Mouse (Mus musculus): ENCODE data around the gene Npvf. TPM values are rescaled to one million over a fixed set of nuclear protein-coding genes. Genes with fewer than 3 reads are reported as not detected.
A peak's percentile ranks its signal among the peaks of the same experiment; 100 is the strongest.

Npvf gene
- total RNA-seq, 1 experiment, result not detected

GRCm38 (mm10) chr6:50680224-50681215 is 26.3 kb upstream of the Npvf start:
- H3K9ac ChIP-seq (ENCODE audit: insufficient read depth, low read depth, low read length, poor library complexity, severe bottlenecking), result no peak overlapping the region
- H3K4me1 ChIP-seq (ENCODE audit: control insufficient read depth in 2 of 2, insufficient read depth in 2 of 2, low read length in 2 of 2, poor library complexity in 1 of 2), result no peaks in the 10 kb centered on the region
- H3K36me3 ChIP-seq (ENCODE audit: control insufficient read depth, insufficient read depth, low read length, poor library complexity, severe bottlenecking), result no peaks in the 10 kb centered on the region
- no peak for DNase-seq (ENCODE audit: low read depth, low spot score)
- H3K27ac ChIP-seq (ENCODE audit: insufficient read depth, low read depth, low read length, poor library complexity, severe bottlenecking), result no peak overlapping the region
- in situ Hi-C loops (cut with MboI; ENCODE audit: low sequenced_read_pairs in 2 of 2, unreplicated experiment in 2 of 2), result loop anchor here in 1 of 2 experiments (25.0 kb wide), 2 partner anchors 257 to 457 kb away; no protein-coding TSS in a partner anchor
- no peak for TF ChIP-seq CHD2 (IDR thresholded peaks at IDR 0.05; ENCODE audit: low read depth, low read length)
- no peak for TF ChIP-seq HCFC1 (IDR thresholded peaks at IDR 0.05; ENCODE audit: borderline replicate concordance, insufficient read depth, low read length)
- TF ChIP-seq MAFK (IDR thresholded peaks at IDR 0.05; ENCODE audit: insufficient read depth, low read depth, low read length), result no peak
- no peak for TF ChIP-seq ZNF384 (IDR thresholded peaks at IDR 0.05; ENCODE audit: low read depth, low read length)
- no peak for TF ChIP-seq ZC3H11A (IDR thresholded peaks at IDR 0.05; ENCODE audit: borderline replicate concordance, low read depth, low read length)
- H3K4me3 ChIP-seq (ENCODE audit: insufficient read depth in 1 of 2, low read depth in 1 of 2, low read length in 2 of 2, poor library complexity in 1 of 2, severe bottlenecking in 1 of 2), result no peak overlapping the region
- H3K9me3 ChIP-seq (ENCODE audit: control insufficient read depth, insufficient read depth, low read depth, low read length), result no peaks in the 10 kb centered on the region

- no peak overlapping the region for H3K9ac ChIP-seq (ENCODE audit: insufficient read depth, low read depth, low read length, poor library complexity, severe bottlenecking)
- no peaks in the 10 kb centered on the region for H3K4me1 ChIP-seq (ENCODE audit: control insufficient read depth in 2 of 2, insufficient read depth in 2 of 2, low read length in 2 of 2, poor library complexity in 1 of 2)
- H3K36me3 ChIP-seq (ENCODE audit: control insufficient read depth, insufficient read depth, low read length, poor library complexity, severe bottlenecking), result no peaks in the 10 kb centered on the region
- no peak overlapping the region for H3K4me3 ChIP-seq (ENCODE audit: insufficient read depth in 1 of 2, low read depth in 1 of 2, low read length in 2 of 2, poor library complexity in 1 of 2, severe bottlenecking in 1 of 2)
- no peak overlapping the region for H3K27ac ChIP-seq (ENCODE audit: insufficient read depth, low read depth, low read length, poor library complexity, severe bottlenecking)
- TF ChIP-seq HCFC1 (IDR thresholded peaks at IDR 0.05; ENCODE audit: borderline replicate concordance, insufficient read depth, low read length) (no peak), ZNF384 (IDR thresholded peaks at IDR 0.05; ENCODE audit: low read depth, low read length) (no peak), MAFK (IDR thresholded peaks at IDR 0.05; ENCODE audit: insufficient read depth, low read depth, low read length) (no peak), ZC3H11A (IDR thresholded peaks at IDR 0.05; ENCODE audit: borderline replicate concordance, low read depth, low read length) (no peak), CHD2 (IDR thresholded peaks at IDR 0.05; ENCODE audit: low read depth, low read length) (no peak)
- DNase-seq (ENCODE audit: low read depth, low spot score), result no peak
- no peaks in the 10 kb centered on the region for H3K9me3 ChIP-seq (ENCODE audit: control insufficient read depth, insufficient read depth, low read depth, low read length)
- in situ Hi-C loops (cut with MboI; ENCODE audit: low sequenced_read_pairs in 2 of 2, unreplicated experiment in 2 of 2), result loop anchor here (5.0 to 25.0 kb wide), 5 partner anchors 133 to 485 kb away; no protein-coding TSS in a partner anchor
These were observed 25.2 kb upstream of the Npvf start for GRCm38 (mm10) chr6:50679486-50679828.

- Histone ChIP-seq H3K4me1 (ENCODE audit: control insufficient read depth in 2 of 2, insufficient read depth in 2 of 2, low read length in 2 of 2, poor library complexity in 1 of 2) (no peaks in the 10 kb centered on the region), H3K9me3 (ENCODE audit: control insufficient read depth, insufficient read depth, low read depth, low read length) (no peaks in the 10 kb centered on the region), H3K9ac (ENCODE audit: insufficient read depth, low read depth, low read length, poor library complexity, severe bottlenecking) (no peak overlapping the region), H3K36me3 (ENCODE audit: control insufficient read depth, insufficient read depth, low read length, poor library complexity, severe bottlenecking) (no peaks in the 10 kb centered on the region), H3K4me3 (ENCODE audit: insufficient read depth in 1 of 2, low read depth in 1 of 2, low read length in 2 of 2, poor library complexity in 1 of 2, severe bottlenecking in 1 of 2) (no peak overlapping the region), H3K27ac (ENCODE audit: insufficient read depth, low read depth, low read length, poor library complexity, severe bottlenecking) (no peak overlapping the region)
- TF ChIP-seq MAFK (IDR thresholded peaks at IDR 0.05; ENCODE audit: insufficient read depth, low read depth, low read length) (no peak), ZNF384 (IDR thresholded peaks at IDR 0.05; ENCODE audit: low read depth, low read length) (no peak), ZC3H11A (IDR thresholded peaks at IDR 0.05; ENCODE audit: borderline replicate concordance, low read depth, low read length) (peak; percentile 96; the same call in 1 of the 2 replicates)
- in situ Hi-C loops (cut with MboI; ENCODE audit: low sequenced_read_pairs in 2 of 2, unreplicated experiment in 2 of 2), result loop anchor here (5.0 to 25.0 kb wide), 5 partner anchors 133 to 486 kb away; no protein-coding TSS in a partner anchor
- peak; percentile 47 for DNase-seq (ENCODE audit: low read depth, low spot score)
These were observed 24.7 kb upstream of the Npvf start for GRCm38 (mm10) chr6:50678826-50679485.

GRCm38 (mm10) chr6:50671191-50671590 is 17.0 kb upstream of the Npvf start:
- in situ Hi-C loops (cut with MboI; ENCODE audit: low sequenced_read_pairs in 2 of 2, unreplicated experiment in 2 of 2), result loop anchor here in 1 of 2 experiments (10.0 kb wide), 2 partner anchors 264 to 494 kb away; no protein-coding TSS in a partner anchor
- TF ChIP-seq ZNF384 (IDR thresholded peaks at IDR 0.05; ENCODE audit: low read depth, low read length), result no peak
- TF ChIP-seq HCFC1 (IDR thresholded peaks at IDR 0.05; ENCODE audit: borderline replicate concordance, insufficient read depth, low read length), result no peak
- TF ChIP-seq CHD2 (IDR thresholded peaks at IDR 0.05; ENCODE audit: low read depth, low read length), result no peak
- TF ChIP-seq ZC3H11A (IDR thresholded peaks at IDR 0.05; ENCODE audit: borderline replicate concordance, low read depth, low read length), result no peak
- TF ChIP-seq MAFK (IDR thresholded peaks at IDR 0.05; ENCODE audit: insufficient read depth, low read depth, low read length), result no peak
- no peaks in the 10 kb centered on the region for H3K9me3 ChIP-seq (ENCODE audit: control insufficient read depth, insufficient read depth, low read depth, low read length)
- H3K9ac ChIP-seq (ENCODE audit: insufficient read depth, low read depth, low read length, poor library complexity, severe bottlenecking), result no peak overlapping the region
- H3K4me1 ChIP-seq (ENCODE audit: control insufficient read depth in 2 of 2, insufficient read depth in 2 of 2, low read length in 2 of 2, poor library complexity in 1 of 2), result no peaks in the 10 kb centered on the region
- no peak overlapping the region for H3K4me3 ChIP-seq (ENCODE audit: insufficient read depth in 1 of 2, low read depth in 1 of 2, low read length in 2 of 2, poor library complexity in 1 of 2, severe bottlenecking in 1 of 2)
- H3K27ac ChIP-seq (ENCODE audit: insufficient read depth, low read depth, low read length, poor library complexity, severe bottlenecking), result no peak overlapping the region
- no peak for DNase-seq (ENCODE audit: low read depth, low spot score)
- no peaks in the 10 kb centered on the region for H3K36me3 ChIP-seq (ENCODE audit: control insufficient read depth, insufficient read depth, low read length, poor library complexity, severe bottlenecking)
